Mouse (Mus musculus) adrenal gland, postnatal 36 days (tissue): ENCODE measurements around the gene Bet1l. TPM values are rescaled to one million over a fixed set of nuclear protein-coding genes. Genes with fewer than 3 reads are reported as not detected.

Experiments used
- DNase-seq, 2 experiments: peaks; one replicate each; pipeline ENCODE4 v3.0.0; 2021; ENCODE audit warnings: mixed read lengths in 1 of 2
- total RNA-seq, 2 experiments: library from RNA; stranded (reverse); gene quantifications; 2 replicates each; pipeline ENCODE4 v1.2.3; 2021

Gene Bet1l
- total RNA-seq, 2 experiments from 2014 or later = 30.5 to 41.4 TPM

- DNase-seq = no peak
These were observed 24.0 kb downstream of the Bet1l start for GRCm38 (mm10) chr7:140833341-140833740.

- DNase-seq = peak; percentile 58 to 59
These were observed 25.9 kb downstream of the Bet1l start for GRCm38 (mm10) chr7:140831447-140831846.

GRCm38 (mm10) chr7:140828171-140828881 is 29.1 kb downstream of the Bet1l start:
- peak; percentile 55 to 58 for DNase-seq

- DNase-seq = no peak
These were observed 34.6 kb downstream of the Bet1l start for GRCm38 (mm10) chr7:140822731-140823130.

GRCm38 (mm10) chr7:140821653-140822329 is 35.6 kb downstream of the Bet1l start, which contains the start of gene Zfp941:
Zfp941 (minus strand) TSS chr7:140822178.
- DNase-seq = peak; percentile 50 to 63

- DNase-seq = no peak
These were observed 36.1 kb downstream of the Bet1l start for GRCm38 (mm10) chr7:140821305-140821652.

GRCm38 (mm10) chr7:140820173-140820572 is 37.2 kb downstream of the Bet1l start:
- no peak for DNase-seq

GRCm38 (mm10) chr7:140812850-140813249 is 44.5 kb downstream of the Bet1l start:
- no peak for DNase-seq

GRCm38 (mm10) chr7:140811714-140812113 is 45.7 kb downstream of the Bet1l start:
- no peak for DNase-seq

GRCm38 (mm10) chr7:140810496-140810895 is 46.9 kb downstream of the Bet1l start:
- no peak for DNase-seq

- DNase-seq = peak; percentile 70 to 79
These were observed 51.7 kb downstream of the Bet1l start for GRCm38 (mm10) chr7:140805704-140806103.

Other genes with a start within 250 kb of the Bet1l start
- not detected for gene Olfr61, start 228.6 kb downstream of the Bet1l start, total RNA-seq
- not detected for gene Olfr53, start 211.1 kb downstream of the Bet1l start, total RNA-seq
- gene Olfr539, start 197.6 kb downstream of the Bet1l start, total RNA-seq = not detected
- not detected for gene Olfr45, start 175.6 kb downstream of the Bet1l start, total RNA-seq
- not detected for gene Olfr541, start 160.3 kb downstream of the Bet1l start, total RNA-seq
- 100 to 1,000 TPM; 251 to 279 TPM for gene Cyp2e1, start 93.8 kb downstream of the Bet1l start, total RNA-seq
- gene Syce1, start 69.7 kb downstream of the Bet1l start, total RNA-seq = not detected
- 1 to 10 TPM; 2.7 to 3.4 TPM for gene Zfp941, start 35.4 kb downstream of the Bet1l start, total RNA-seq
- gene Urah, start 22.6 kb downstream of the Bet1l start, total RNA-seq = under 1 TPM in 1 of 2 experiments, not detected in 1; 0.70 TPM
- not detected for gene Scgb1c1, start 12.0 kb downstream of the Bet1l start, total RNA-seq
- gene Odf3, start 9.8 kb downstream of the Bet1l start, total RNA-seq = under 1 TPM in 1 of 2 experiments, not detected in 1; 0.26 TPM
- 1 to 10 TPM in 1 of 2 experiments, not detected in 1; 1.3 TPM for gene Gm45785, start 1.2 kb downstream of the Bet1l start, total RNA-seq
- 10 to 100 TPM; 52.7 to 60.4 TPM for gene Ric8a, start 620 bp downstream of the Bet1l start, total RNA-seq
- 100 to 1,000 TPM; 118 to 127 TPM for gene Psmd13, start 24.4 kb upstream of the Bet1l start, total RNA-seq
- 10 to 100 TPM; 31.3 to 33.8 TPM for gene Sirt3, start 24.7 kb upstream of the Bet1l start, total RNA-seq
- 1,000 to 10,000 TPM in 1 of 2 experiments, 100 to 1,000 TPM in 1; 964 to 1,065 TPM for gene Cox8b, start 42.9 kb upstream of the Bet1l start, total RNA-seq
- 1 to 10 TPM in 1 of 2 experiments, under 1 TPM in 1; 0.99 to 1.1 TPM for gene Nlrp6, start 63.3 kb upstream of the Bet1l start, total RNA-seq
- 10 to 100 TPM; 35.8 to 38.1 TPM for gene Pgghg, start 83.8 kb upstream of the Bet1l start, total RNA-seq
- 1 to 10 TPM in 1 of 2 experiments, under 1 TPM in 1; 0.63 to 1.7 TPM for gene Ifitm5, start 92.7 kb upstream of the Bet1l start, total RNA-seq
- gene Gm45717, start 98.4 kb upstream of the Bet1l start, total RNA-seq = not detected
- 100 to 1,000 TPM; 430 to 633 TPM for gene Ifitm2, start 98.4 kb upstream of the Bet1l start, total RNA-seq
- 1 to 10 TPM; 5.5 to 7.3 TPM for gene Ifitm1, start 109.6 kb upstream of the Bet1l start, total RNA-seq
- gene Ifitm3, start 153.2 kb upstream of the Bet1l start, total RNA-seq = 100 to 1,000 TPM; 135 to 191 TPM
- under 1 TPM in 1 of 2 experiments, not detected in 1; 0.99 TPM for gene Ifitm6, start 160.3 kb upstream of the Bet1l start, total RNA-seq
- not detected for gene Gm17387, start 171.6 kb upstream of the Bet1l start, total RNA-seq
- gene B4galnt4, start 203.5 kb upstream of the Bet1l start, total RNA-seq = under 1 TPM; 0.83 to 0.95 TPM
- gene Pkp3, start 220.6 kb upstream of the Bet1l start, total RNA-seq = 1 to 10 TPM; 1.4 to 1.5 TPM
- gene Sigirr, start 243.0 kb upstream of the Bet1l start, total RNA-seq = 1 to 10 TPM; 2.4 to 4.3 TPM